Mouse (Mus musculus) adrenal gland, postnatal 4 days (tissue): ENCODE measurements around the gene Asic5. TPM values are rescaled to one million over a fixed set of nuclear protein-coding genes. Genes with fewer than 3 reads are reported as not detected.

Source experiments
- total RNA-seq, 2 experiments: library from RNA; stranded (reverse); gene quantifications; 2 replicates each; pipeline ENCODE4 v1.2.3; 2021

Asic5 gene
- total RNA-seq, 2 experiments from 2014 or later: 0.28 TPM; not detected in 1

Other genes with a start within 250 kb of the Asic5 start
- gene Ctso, start 49.7 kb upstream of the Asic5 start, total RNA-seq: 10 to 100 TPM; 50.8 to 54.8 TPM
- gene Tdo2, start 6.1 kb upstream of the Asic5 start, total RNA-seq: 1 to 10 TPM in 1 of 2 experiments, under 1 TPM in 1; 0.22 to 4.4 TPM
- gene Gucy1b1, start 92.4 kb downstream of the Asic5 start, total RNA-seq: 10 to 100 TPM; 19.6 to 19.9 TPM
- 10 to 100 TPM; 71.1 to 89.8 TPM for gene Gucy1a1, start 163.5 kb downstream of the Asic5 start, total RNA-seq